Mouse (Mus musculus) myocyte (in vitro differentiated cells): ENCODE data around the gene Tbc1d30.

Experiments used
- CEBPB ChIP-seq: IDR thresholded peaks from 2 replicates; pipeline ENCODE4 v1.6.1; 2011; ENCODE audit warnings: mild to moderate bottlenecking, moderate library complexity; ENCODE audit not compliant: poor library complexity, insufficient read depth, severe bottlenecking
- E2F4 ChIP-seq: IDR thresholded peaks from one replicate; pipeline ENCODE4 v1.6.1; 2011; ENCODE audit warnings: mild to moderate bottlenecking, control low read depth, moderate library complexity; ENCODE audit not compliant: insufficient read depth
- MAX ChIP-seq: IDR thresholded peaks from one replicate; pipeline ENCODE4 v1.6.1; 2011; ENCODE audit warnings: low read depth, mild to moderate bottlenecking, control low read depth
- POLR2A ChIP-seq: IDR thresholded peaks from one replicate; pipeline ENCODE4 v1.6.1; 2011; ENCODE audit warnings: low read depth, mild to moderate bottlenecking, control low read depth, moderate library complexity; ENCODE audit not compliant: insufficient read length
- TCF12 ChIP-seq: IDR thresholded peaks from one replicate; pipeline ENCODE4 v1.6.1; 2011; ENCODE audit warnings: mild to moderate bottlenecking, control low read depth; ENCODE audit not compliant: poor library complexity, insufficient read depth, severe bottlenecking
- USF1 ChIP-seq: IDR thresholded peaks from one replicate; pipeline ENCODE4 v1.6.1; 2011; ENCODE audit warnings: low read depth, mild to moderate bottlenecking, control low read depth, moderate library complexity

DNA sequence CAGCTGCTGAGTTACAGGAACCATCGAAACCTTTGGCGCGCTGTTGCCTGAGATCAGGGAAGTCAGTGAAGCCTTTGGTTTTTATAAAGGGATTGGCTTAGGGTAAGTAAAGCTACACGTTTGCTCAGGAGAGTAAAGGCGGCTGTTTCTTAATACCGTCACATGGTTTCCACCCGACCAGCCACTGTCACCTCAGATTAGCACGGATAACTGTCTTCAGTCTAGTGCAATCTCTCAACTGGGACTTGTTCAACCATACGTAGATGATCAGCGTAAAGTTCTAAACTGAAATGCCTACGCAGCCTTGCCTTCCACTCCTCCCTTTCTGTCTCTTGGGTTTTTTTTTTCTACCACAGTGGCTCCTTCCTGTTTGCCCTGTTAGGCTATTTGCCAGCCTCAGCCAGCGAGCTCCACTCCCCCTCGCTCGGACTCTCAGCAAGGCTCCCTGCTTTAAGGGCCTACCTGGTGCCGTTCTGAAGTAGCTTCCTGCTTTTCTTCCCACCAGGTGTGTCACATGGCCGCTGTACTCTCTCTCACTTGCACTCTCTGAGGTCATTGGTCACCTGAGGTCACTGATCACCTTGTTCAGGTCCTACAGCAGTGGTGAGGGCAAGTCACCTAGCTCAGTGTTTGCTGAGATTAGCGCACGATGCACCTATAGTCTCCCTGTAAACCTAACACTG, 17.8 kb upstream of the Tbc1d30 start:
- TF ChIP-seq POLR2A (no peak), TCF12 (no peak), MAX (no peak), USF1 (no peak), CEBPB (no peak), E2F4 (no peak)
